Mouse (Mus musculus): Measurements from ENCODE around the gene Plppr1. TPM values are rescaled to one million over a fixed set of nuclear protein-coding genes. Genes with fewer than 3 reads are reported as not detected.

Plppr1 gene
- polyA plus RNA-seq, 1 experiment, result not detected

DNA sequence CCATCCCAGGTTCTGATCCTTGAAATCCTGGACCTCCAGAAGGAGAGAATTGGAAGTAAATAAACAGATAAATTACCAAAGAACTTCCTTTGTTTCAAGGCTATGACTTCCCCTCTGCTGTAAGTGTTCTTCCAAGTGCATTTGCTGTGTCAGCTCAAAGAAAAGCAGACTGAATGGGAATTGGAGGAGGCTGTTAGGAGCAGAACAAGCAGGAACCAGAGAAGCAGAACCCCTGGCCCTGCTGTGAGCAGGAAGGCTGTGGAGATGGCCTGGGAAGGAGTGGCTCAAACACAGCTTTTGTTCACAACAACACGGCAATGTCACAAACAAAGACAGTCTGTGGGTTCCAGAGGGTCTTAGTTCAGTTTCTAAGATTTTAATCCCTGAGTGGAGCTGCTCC lies 20.3 kb downstream of the Plppr1 start:
- Histone ChIP-seq H3K4me3 (no peak overlapping the region), H3K79me2 (ENCODE audit: control insufficient read depth, insufficient read depth) (no peaks in the 10 kb centered on the region), H3K27me3 (ENCODE audit: control insufficient read depth, insufficient read depth, insufficient read length) (no peaks in the 10 kb centered on the region), H3K36me3 (ENCODE audit: control insufficient read depth, insufficient read depth) (no peaks in the 10 kb centered on the region), H3ac (ENCODE audit: control insufficient read depth, insufficient read length) (no peak overlapping the region), H3K4me2 (ENCODE audit: low read depth) (no peak overlapping the region)
- TF ChIP-seq CEBPB (IDR thresholded peaks at IDR 0.05; ENCODE audit: insufficient read depth, poor library complexity, severe bottlenecking), result no peak
- TF ChIP-seq REST (IDR thresholded peaks at IDR 0.05; ENCODE audit: insufficient read depth, insufficient read length), result no peak
- TF ChIP-seq USF1 (IDR thresholded peaks at IDR 0.05; ENCODE audit: low read depth), result no peak
- no peak for TF ChIP-seq POLR2AphosphoS2 (IDR thresholded peaks at IDR 0.05; ENCODE audit: insufficient read length, low read depth)
- TF ChIP-seq SRF (IDR thresholded peaks at IDR 0.05; ENCODE audit: control insufficient read depth, insufficient read length, low read depth), result no peak
- no peak for TF ChIP-seq MYOG (IDR thresholded peaks at IDR 0.05; ENCODE audit: control insufficient read depth in 1 of 3, insufficient read depth in 1 of 3, insufficient read length in 2 of 3, low read depth in 2 of 3)

DNA sequence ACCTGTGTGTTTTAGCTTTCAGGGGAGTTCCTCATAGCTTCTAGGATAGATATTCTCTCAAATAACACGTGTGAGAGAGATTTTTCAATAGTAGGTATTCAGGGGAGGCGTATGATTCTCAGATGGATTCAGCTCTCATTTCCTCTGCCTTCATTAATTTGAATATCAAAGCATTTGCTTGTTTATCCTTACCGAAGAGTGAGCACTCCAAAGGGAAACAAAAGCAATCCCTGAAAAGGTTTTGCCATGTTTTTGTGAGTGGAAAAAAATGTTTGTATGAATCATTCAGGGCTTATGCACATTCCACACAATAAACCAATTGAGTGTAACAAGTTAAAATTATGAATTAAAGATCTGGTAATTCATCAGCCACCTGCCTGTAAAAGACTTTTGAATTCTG lies 29.1 kb downstream of the Plppr1 start:
- no peaks in the 10 kb centered on the region for H3K36me3 ChIP-seq (ENCODE audit: control insufficient read depth, insufficient read depth)
- H3K4me2 ChIP-seq (ENCODE audit: low read depth), result no peak overlapping the region
- no peaks in the 10 kb centered on the region for H3K27me3 ChIP-seq (ENCODE audit: control insufficient read depth, insufficient read depth, insufficient read length)
- no peaks in the 10 kb centered on the region for H3K79me2 ChIP-seq (ENCODE audit: control insufficient read depth, insufficient read depth)
- TF ChIP-seq REST (IDR thresholded peaks at IDR 0.05; ENCODE audit: insufficient read depth, insufficient read length) (no peak), E2F4 (IDR thresholded peaks at IDR 0.05; ENCODE audit: insufficient read depth) (no peak), CEBPB (IDR thresholded peaks at IDR 0.05; ENCODE audit: insufficient read depth, poor library complexity, severe bottlenecking) (no peak), TCF12 (IDR thresholded peaks at IDR 0.05; ENCODE audit: insufficient read depth, poor library complexity, severe bottlenecking) (no peak), MYOD1 (IDR thresholded peaks at IDR 0.05; ENCODE audit: control insufficient read depth in 1 of 3, insufficient read length in 2 of 3, low read depth in 2 of 3) (no peak), MYOG (IDR thresholded peaks at IDR 0.05; ENCODE audit: control insufficient read depth in 1 of 3, insufficient read depth in 1 of 3, insufficient read length in 2 of 3, low read depth in 2 of 3) (no peak), POLR2AphosphoS2 (IDR thresholded peaks at IDR 0.05; ENCODE audit: insufficient read length, low read depth) (no peak), MAX (IDR thresholded peaks at IDR 0.05; ENCODE audit: low read depth) (no peak), USF1 (IDR thresholded peaks at IDR 0.05; ENCODE audit: low read depth) (no peak), TCF3 (IDR thresholded peaks at IDR 0.05; ENCODE audit: insufficient read length, low read depth) (no peak), POLR2A (IDR thresholded peaks at IDR 0.05; ENCODE audit: insufficient read length, low read depth) (no peak), SRF (IDR thresholded peaks at IDR 0.05; ENCODE audit: control insufficient read depth, insufficient read length, low read depth) (no peak)
- H3K4me3 ChIP-seq, result no peak overlapping the region
- H3ac ChIP-seq (ENCODE audit: control insufficient read depth, insufficient read length), result no peak overlapping the region

DNA sequence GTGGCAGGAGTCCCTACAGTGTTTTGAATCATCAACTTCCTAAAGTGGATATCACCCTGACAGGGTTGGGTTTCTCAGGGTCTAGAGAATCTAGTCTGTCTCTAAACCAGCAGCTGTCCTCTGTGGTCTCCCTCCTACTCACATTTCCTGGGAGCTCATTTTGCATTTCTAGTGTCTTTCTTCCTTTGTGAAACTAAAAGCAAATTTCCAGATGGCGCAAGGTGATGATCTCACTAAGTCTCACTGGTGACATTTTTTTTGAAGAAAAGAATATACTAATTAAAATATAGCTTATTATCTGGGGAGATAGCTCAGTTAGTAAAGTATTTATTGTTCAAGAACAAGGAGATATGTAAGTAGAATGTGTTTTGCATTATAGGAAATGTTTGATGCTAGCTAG lies 31.4 kb downstream of the Plppr1 start:
- Histone ChIP-seq H3K79me2 (ENCODE audit: control insufficient read depth, insufficient read depth) (no peaks in the 10 kb centered on the region), H3K36me3 (ENCODE audit: control insufficient read depth, insufficient read depth) (no peaks in the 10 kb centered on the region), H3ac (ENCODE audit: control insufficient read depth, insufficient read length) (no peak overlapping the region), H3K27me3 (ENCODE audit: control insufficient read depth, insufficient read depth, insufficient read length) (no peaks in the 10 kb centered on the region), H3K4me2 (ENCODE audit: low read depth) (no peak overlapping the region), H3K4me3 (no peak overlapping the region)
- no peak for TF ChIP-seq E2F4 (IDR thresholded peaks at IDR 0.05; ENCODE audit: insufficient read depth)
- TF ChIP-seq MAX (IDR thresholded peaks at IDR 0.05; ENCODE audit: low read depth), result no peak
- TF ChIP-seq SRF (IDR thresholded peaks at IDR 0.05; ENCODE audit: control insufficient read depth, insufficient read length, low read depth), result no peak
- no peak for TF ChIP-seq REST (IDR thresholded peaks at IDR 0.05; ENCODE audit: insufficient read depth, insufficient read length)
- no peak for TF ChIP-seq TCF3 (IDR thresholded peaks at IDR 0.05; ENCODE audit: insufficient read length, low read depth)
- no peak for TF ChIP-seq CEBPB (IDR thresholded peaks at IDR 0.05; ENCODE audit: insufficient read depth, poor library complexity, severe bottlenecking)
- no peak for TF ChIP-seq MYOG (IDR thresholded peaks at IDR 0.05; ENCODE audit: control insufficient read depth in 1 of 3, insufficient read depth in 1 of 3, insufficient read length in 2 of 3, low read depth in 2 of 3)
- TF ChIP-seq TCF12 (IDR thresholded peaks at IDR 0.05; ENCODE audit: insufficient read depth, poor library complexity, severe bottlenecking), result no peak
- TF ChIP-seq POLR2A (IDR thresholded peaks at IDR 0.05; ENCODE audit: insufficient read length, low read depth), result no peak
- no peak for TF ChIP-seq POLR2AphosphoS2 (IDR thresholded peaks at IDR 0.05; ENCODE audit: insufficient read length, low read depth)
- no peak for TF ChIP-seq USF1 (IDR thresholded peaks at IDR 0.05; ENCODE audit: low read depth)
- TF ChIP-seq MYOD1 (IDR thresholded peaks at IDR 0.05; ENCODE audit: control insufficient read depth in 1 of 3, insufficient read length in 2 of 3, low read depth in 2 of 3), result no peak

DNA sequence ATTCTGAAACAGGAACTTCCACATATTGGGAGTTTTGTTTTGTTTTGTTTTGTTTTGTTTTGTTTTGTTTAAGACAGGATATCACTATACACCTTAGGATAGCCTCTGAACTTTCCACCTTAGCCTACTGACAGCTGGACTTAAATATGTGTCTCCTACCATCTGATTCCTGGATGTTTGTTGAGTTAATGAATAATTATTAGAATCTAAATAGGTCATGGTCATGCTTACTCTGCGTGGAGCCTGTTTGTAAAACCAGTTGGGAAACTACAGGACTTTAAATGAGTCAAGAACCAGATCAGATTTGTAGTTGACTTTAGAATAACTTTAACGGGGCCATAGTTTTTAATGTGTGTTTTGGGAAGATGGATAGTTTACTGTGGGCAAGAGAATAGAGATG lies 40.4 kb downstream of the Plppr1 start:
- Histone ChIP-seq H3ac (ENCODE audit: control insufficient read depth, insufficient read length) (no peak overlapping the region), H3K36me3 (ENCODE audit: control insufficient read depth, insufficient read depth) (no peaks in the 10 kb centered on the region), H3K4me3 (no peak overlapping the region), H3K4me2 (ENCODE audit: low read depth) (no peak overlapping the region), H3K27me3 (ENCODE audit: control insufficient read depth, insufficient read depth, insufficient read length) (no peaks in the 10 kb centered on the region), H3K79me2 (ENCODE audit: control insufficient read depth, insufficient read depth) (no peaks in the 10 kb centered on the region)
- TF ChIP-seq POLR2AphosphoS2 (IDR thresholded peaks at IDR 0.05; ENCODE audit: insufficient read length, low read depth), result no peak
- no peak for TF ChIP-seq MYOD1 (IDR thresholded peaks at IDR 0.05; ENCODE audit: control insufficient read depth in 1 of 3, insufficient read length in 2 of 3, low read depth in 2 of 3)
- no peak for TF ChIP-seq CEBPB (IDR thresholded peaks at IDR 0.05; ENCODE audit: insufficient read depth, poor library complexity, severe bottlenecking)
- TF ChIP-seq TCF12 (IDR thresholded peaks at IDR 0.05; ENCODE audit: insufficient read depth, poor library complexity, severe bottlenecking), result no peak

DNA sequence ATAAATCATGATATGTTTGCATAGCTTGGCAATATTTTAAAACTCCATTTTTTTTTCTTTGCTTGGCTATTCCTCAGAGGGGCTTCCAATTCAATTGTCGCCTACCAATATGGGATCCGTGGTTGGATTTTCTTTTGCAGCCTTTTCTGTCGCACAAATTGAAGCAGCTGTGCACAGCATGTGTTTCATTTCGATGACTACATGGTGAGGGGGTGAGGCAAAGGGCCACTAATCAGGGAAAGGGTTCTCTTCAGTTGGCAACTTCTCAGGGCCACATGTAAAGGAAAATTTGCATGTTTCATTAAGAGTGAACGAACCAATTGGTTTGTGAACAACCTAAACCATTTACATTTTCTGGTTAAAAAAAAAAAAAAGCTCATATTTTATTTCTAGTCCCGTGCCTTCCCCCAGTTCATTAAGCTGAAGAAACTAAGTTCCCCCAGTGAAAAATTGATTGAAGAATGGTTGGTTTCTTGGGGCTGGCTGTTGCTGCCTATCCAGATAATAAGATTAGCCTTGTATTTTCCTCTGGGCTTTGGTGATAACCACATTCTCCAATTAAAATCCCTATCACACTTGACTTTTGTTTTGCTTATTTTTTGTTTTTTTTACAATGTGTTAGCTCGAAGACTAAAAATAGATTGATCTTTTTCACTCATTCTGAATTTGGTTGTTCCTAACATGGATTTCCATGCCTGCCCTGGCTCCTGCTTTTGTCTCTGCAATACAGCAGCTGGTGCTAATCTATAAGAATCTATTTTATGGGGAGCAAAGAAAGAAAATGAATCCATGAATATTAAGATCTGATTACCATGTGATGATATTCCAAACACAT lies 43.1 kb downstream of the Plppr1 start:
- Histone ChIP-seq H3K4me3 (no peak overlapping the region), H3K27me3 (ENCODE audit: control insufficient read depth, insufficient read depth, insufficient read length) (no peaks in the 10 kb centered on the region), H3K4me2 (ENCODE audit: low read depth) (no peak overlapping the region), H3K36me3 (ENCODE audit: control insufficient read depth, insufficient read depth) (no peaks in the 10 kb centered on the region), H3K79me2 (ENCODE audit: control insufficient read depth, insufficient read depth) (no peaks in the 10 kb centered on the region), H3ac (ENCODE audit: control insufficient read depth, insufficient read length) (no peak overlapping the region)
- no peak for TF ChIP-seq POLR2AphosphoS2 (IDR thresholded peaks at IDR 0.05; ENCODE audit: insufficient read length, low read depth)
- TF ChIP-seq USF1 (IDR thresholded peaks at IDR 0.05; ENCODE audit: low read depth), result no peak
- no peak for TF ChIP-seq CEBPB (IDR thresholded peaks at IDR 0.05; ENCODE audit: insufficient read depth, poor library complexity, severe bottlenecking)
- no peak for TF ChIP-seq REST (IDR thresholded peaks at IDR 0.05; ENCODE audit: insufficient read depth, insufficient read length)
- no peak for TF ChIP-seq E2F4 (IDR thresholded peaks at IDR 0.05; ENCODE audit: insufficient read depth)
- TF ChIP-seq MYOD1 (IDR thresholded peaks at IDR 0.05; ENCODE audit: control insufficient read depth in 1 of 3, insufficient read length in 2 of 3, low read depth in 2 of 3), result no peak
- TF ChIP-seq MAX (IDR thresholded peaks at IDR 0.05; ENCODE audit: low read depth), result no peak
- TF ChIP-seq MYOG (IDR thresholded peaks at IDR 0.05; ENCODE audit: control insufficient read depth in 1 of 3, insufficient read depth in 1 of 3, insufficient read length in 2 of 3, low read depth in 2 of 3), result no peak
- TF ChIP-seq SRF (IDR thresholded peaks at IDR 0.05; ENCODE audit: control insufficient read depth, insufficient read length, low read depth), result no peak
- no peak for TF ChIP-seq TCF3 (IDR thresholded peaks at IDR 0.05; ENCODE audit: insufficient read length, low read depth)
